Mouse (Mus musculus): ENCODE results near the gene Grin2b. TPM values are rescaled to one million over a fixed set of nuclear protein-coding genes. Genes with fewer than 3 reads are reported as not detected.
A peak's percentile ranks its signal among the peaks of the same experiment; 100 is the strongest.

The Grin2b gene
- polyA plus RNA-seq, 2 experiments = 0.39 to 3.7 TPM

DNA sequence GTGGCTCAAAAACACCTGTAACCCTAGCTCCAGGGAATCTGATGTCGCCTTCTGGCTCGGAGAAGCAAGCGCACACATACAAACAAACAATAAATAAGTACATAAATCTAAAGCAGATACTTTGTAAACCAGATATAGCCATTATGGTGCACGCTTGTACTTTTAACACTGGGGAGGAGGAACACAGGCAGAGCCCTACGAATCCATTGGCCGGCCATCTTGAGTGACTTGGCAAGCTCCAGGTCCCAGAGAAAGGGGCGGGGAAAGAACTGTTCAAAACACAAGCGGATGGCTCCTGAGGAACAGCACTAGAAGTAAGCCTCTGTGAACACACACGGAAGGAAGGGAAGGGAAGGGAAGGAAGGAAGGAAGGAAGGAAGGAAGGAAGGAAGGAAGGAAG, 4.8 kb upstream of the Grin2b start:
- Histone ChIP-seq H3K9ac (ENCODE audit: low read depth, low read length, severe bottlenecking) (no peak overlapping the region), H3K27me3 (ENCODE audit: control insufficient read depth, insufficient read depth, low read length) (no peaks in the 10 kb centered on the region; the same call in 1 of the 2 replicates), H3K9me3 (ENCODE audit: control insufficient read depth, low read length) (no peaks in the 10 kb centered on the region), H3K4me1 (ENCODE audit: control insufficient read depth, insufficient read depth, low read length) (peaks cover 4% of the 10 kb centered on the region; the same call in 1 of the 2 replicates), H3K36me3 (ENCODE audit: control insufficient read depth, insufficient read depth, low read length) (no peaks in the 10 kb centered on the region), H3K27ac (replicated peaks; ENCODE audit: low read depth, low read length) (no peak overlapping the region), H3K4me2 (replicated peaks; ENCODE audit: low read depth, low read length, severe bottlenecking) (no peak overlapping the region), H3K4me3 (replicated peaks; ENCODE audit: low read length) (no peak overlapping the region)
- WGBS = 84% methylated on average over 9 of the region's 9 CpGs
- ATAC-seq (ENCODE audit: low FRiP score, low read depth) (no peak), DNase-seq (ENCODE audit: low spot score) (no peak)
- no peak for TF ChIP-seq POLR2A (IDR thresholded peaks at IDR 0.05; ENCODE audit: borderline replicate concordance, extremely low read depth, insufficient read depth, insufficient read length)

DNA sequence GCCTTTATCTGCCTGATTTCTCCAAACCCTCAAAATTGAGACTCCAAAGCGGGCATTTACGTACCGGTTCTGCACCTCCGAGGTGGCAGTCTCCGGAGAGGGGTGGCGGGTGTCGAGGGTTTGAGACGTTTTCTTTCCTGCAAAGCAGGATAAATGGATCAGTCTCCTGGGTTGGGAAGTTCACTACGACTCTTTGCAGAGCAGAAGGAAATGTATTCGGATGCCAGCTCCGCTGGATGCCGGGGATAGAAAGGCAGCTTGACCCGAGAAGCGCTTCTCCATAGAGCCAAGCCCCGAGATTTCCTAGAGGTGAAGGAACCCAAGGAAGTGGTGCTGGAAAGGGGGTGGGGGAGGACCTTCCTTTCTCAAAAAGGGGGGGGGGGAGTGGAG, 515 bp downstream of the Grin2b start:
- under 1% methylated on average over 15 of the region's 15 CpGs for WGBS
- no peaks in the 10 kb centered on the region for H3K9me3 ChIP-seq (ENCODE audit: control insufficient read depth, low read length)
- no peak overlapping the region for H3K27ac ChIP-seq (replicated peaks; ENCODE audit: low read depth, low read length)
- peak overlapping the region; percentile 94 for H3K4me2 ChIP-seq (replicated peaks; ENCODE audit: low read depth, low read length, severe bottlenecking)
- H3K36me3 ChIP-seq (ENCODE audit: control insufficient read depth, insufficient read depth, low read length) = no peaks in the 10 kb centered on the region
- 0 out of 2 replicates have a peak, but pooled peaks have one; percentile 11 for ATAC-seq (ENCODE audit: low FRiP score, low read depth)
- TF ChIP-seq POLR2A (IDR thresholded peaks at IDR 0.05; ENCODE audit: borderline replicate concordance, extremely low read depth, insufficient read depth, insufficient read length) = no peak
- H3K9ac ChIP-seq (ENCODE audit: low read depth, low read length, severe bottlenecking) = peak overlapping the region; percentile 34
- H3K4me3 ChIP-seq (replicated peaks; ENCODE audit: low read length) = peak overlapping the region; percentile 47
- peaks cover 26% of the 10 kb centered on the region for H3K27me3 ChIP-seq (ENCODE audit: control insufficient read depth, insufficient read depth, low read length)
- H3K4me1 ChIP-seq (ENCODE audit: control insufficient read depth, insufficient read depth, low read length) = peaks cover 8% of the 10 kb centered on the region
- no peak for DNase-seq (ENCODE audit: low spot score)

GRCm38 (mm10) chr6:136172172-136172651, 1.1 kb downstream of the Grin2b start:
- peak overlapping the region; percentile 47 for H3K4me3 ChIP-seq (replicated peaks; ENCODE audit: low read length)
- H3K4me2 ChIP-seq (replicated peaks; ENCODE audit: low read depth, low read length, severe bottlenecking) = peak overlapping the region; percentile 94
- TF ChIP-seq POLR2A (IDR thresholded peaks at IDR 0.05; ENCODE audit: borderline replicate concordance, extremely low read depth, insufficient read depth, insufficient read length) = no peak
- DNase-seq (ENCODE audit: low spot score) (peak; percentile 32), ATAC-seq (ENCODE audit: low FRiP score, low read depth) (peak; percentile 26; the same call in 1 of the 2 replicates)
- peak overlapping the region; percentile 34 for H3K9ac ChIP-seq (ENCODE audit: low read depth, low read length, severe bottlenecking)
- WGBS = 0% methylated on average over 32 of the region's 43 CpGs
- H3K4me1 ChIP-seq (ENCODE audit: control insufficient read depth, insufficient read depth, low read length) = peaks cover 8% of the 10 kb centered on the region
- H3K36me3 ChIP-seq (ENCODE audit: control insufficient read depth, insufficient read depth, low read length) = no peaks in the 10 kb centered on the region
- peaks cover 26% of the 10 kb centered on the region for H3K27me3 ChIP-seq (ENCODE audit: control insufficient read depth, insufficient read depth, low read length)
- H3K27ac ChIP-seq (replicated peaks; ENCODE audit: low read depth, low read length) = no peak overlapping the region
- H3K9me3 ChIP-seq (ENCODE audit: control insufficient read depth, low read length) = no peaks in the 10 kb centered on the region

DNA sequence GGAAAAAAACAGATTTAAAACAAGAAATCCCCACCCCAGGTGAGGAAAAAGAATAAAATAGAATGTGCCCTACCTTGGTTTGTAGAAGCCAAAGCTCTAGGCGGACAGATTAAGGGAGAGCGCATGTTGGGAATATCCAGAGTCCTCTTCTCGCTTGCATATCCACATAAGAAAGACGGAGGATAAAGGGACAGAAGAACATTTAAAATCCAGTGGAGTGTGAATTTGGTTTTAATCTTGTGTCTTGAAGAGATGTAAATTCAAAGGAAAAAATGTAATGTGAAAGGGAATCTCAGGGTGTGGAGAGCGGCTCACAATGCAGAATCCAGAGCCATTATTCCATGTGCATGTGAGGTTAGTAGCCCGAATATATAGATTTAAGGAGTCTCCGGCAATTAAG, 2.0 kb downstream of the Grin2b start:
- no peak overlapping the region for H3K9ac ChIP-seq (ENCODE audit: low read depth, low read length, severe bottlenecking)
- H3K9me3 ChIP-seq (ENCODE audit: control insufficient read depth, low read length) = no peaks in the 10 kb centered on the region
- WGBS = 23% methylated on average over 7 of the region's 7 CpGs
- H3K36me3 ChIP-seq (ENCODE audit: control insufficient read depth, insufficient read depth, low read length) = no peaks in the 10 kb centered on the region
- H3K27me3 ChIP-seq (ENCODE audit: control insufficient read depth, insufficient read depth, low read length) = peaks cover 26% of the 10 kb centered on the region
- ATAC-seq (ENCODE audit: low FRiP score, low read depth) = no peak
- TF ChIP-seq POLR2A (IDR thresholded peaks at IDR 0.05; ENCODE audit: borderline replicate concordance, extremely low read depth, insufficient read depth, insufficient read length) = no peak
- no peak overlapping the region for H3K27ac ChIP-seq (replicated peaks; ENCODE audit: low read depth, low read length)
- no peak for DNase-seq (ENCODE audit: low spot score)
- peak overlapping the region; percentile 94 for H3K4me2 ChIP-seq (replicated peaks; ENCODE audit: low read depth, low read length, severe bottlenecking)
- H3K4me1 ChIP-seq (ENCODE audit: control insufficient read depth, insufficient read depth, low read length) = peaks cover 8% of the 10 kb centered on the region
- peak overlapping the region; percentile 47 for H3K4me3 ChIP-seq (replicated peaks; ENCODE audit: low read length)

DNA sequence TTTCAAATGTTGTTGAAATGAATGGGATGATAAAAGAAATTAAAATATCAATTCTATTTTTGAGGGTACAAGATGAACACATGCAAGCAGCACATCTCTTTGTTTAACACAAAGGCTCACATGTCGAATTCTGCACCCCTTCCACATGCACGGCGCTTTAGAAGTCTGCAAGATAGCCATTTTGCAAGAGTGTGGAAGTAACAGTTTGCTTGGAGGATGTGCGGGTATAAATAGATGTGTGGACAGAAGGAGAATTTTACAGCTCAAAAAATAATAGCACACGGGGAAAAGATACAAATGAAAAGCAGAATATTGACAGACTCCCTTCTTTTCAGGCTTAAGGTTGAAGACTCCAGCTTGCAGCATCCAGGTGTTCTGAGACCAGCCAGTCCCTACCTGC, 2.9 kb downstream of the Grin2b start:
- Histone ChIP-seq H3K36me3 (ENCODE audit: control insufficient read depth, insufficient read depth, low read length) (no peaks in the 10 kb centered on the region), H3K9ac (ENCODE audit: low read depth, low read length, severe bottlenecking) (no peak overlapping the region), H3K9me3 (ENCODE audit: control insufficient read depth, low read length) (no peaks in the 10 kb centered on the region), H3K4me3 (replicated peaks; ENCODE audit: low read length) (no peak overlapping the region), H3K27me3 (ENCODE audit: control insufficient read depth, insufficient read depth, low read length) (peaks cover 26% of the 10 kb centered on the region), H3K4me2 (replicated peaks; ENCODE audit: low read depth, low read length, severe bottlenecking) (no peak overlapping the region), H3K27ac (replicated peaks; ENCODE audit: low read depth, low read length) (no peak overlapping the region), H3K4me1 (ENCODE audit: control insufficient read depth, insufficient read depth, low read length) (peaks cover 13% of the 10 kb centered on the region)
- DNase-seq (ENCODE audit: low spot score) (no peak), ATAC-seq (ENCODE audit: low FRiP score, low read depth) (no peak)
- TF ChIP-seq POLR2A (IDR thresholded peaks at IDR 0.05; ENCODE audit: borderline replicate concordance, extremely low read depth, insufficient read depth, insufficient read length) = no peak
- 79% methylated on average over 5 of the region's 5 CpGs for WGBS
